Mouse (Mus musculus) MEL (cell line): ENCODE data around the gene Prim2.

ENCODE experiments used
- CTCF ChIP-seq, 3 experiments: IDR thresholded peaks in 2 of 3; conservative IDR thresholded peaks in 1 of 3; 2 replicates each; pipeline ENCODE4 v1.5.1; 2011 to 2012; ENCODE audit warnings: low read length in 3 of 3, low read depth in 2 of 3, mild to moderate bottlenecking in 2 of 3, improper control_type of control experiment in 1 of 3, inconsistent platforms in 1 of 3, mixed read lengths in 1 of 3, moderate library complexity in 1 of 3; ENCODE audit not compliant: control insufficient read depth in 1 of 3, insufficient read depth in 1 of 3, poor library complexity in 1 of 3, severe bottlenecking in 1 of 3
- E2F4 ChIP-seq: IDR thresholded peaks from 2 replicates; pipeline ENCODE4 v1.6.1; 2011; ENCODE audit warnings: low read depth, low read length, improper control_type of control experiment, borderline replicate concordance
- GATA1 ChIP-seq: IDR thresholded peaks from 2 replicates; pipeline ENCODE4 v1.6.1; 2011; ENCODE audit warnings: low read depth, low read length, improper control_type of control experiment
- JUND ChIP-seq: IDR thresholded peaks from 2 replicates; pipeline ENCODE4 v1.6.1; 2011; ENCODE audit warnings: low read depth, mild to moderate bottlenecking, improper control_type of control experiment, low read length
- KAT2A ChIP-seq: conservative IDR thresholded peaks from 2 replicates; pipeline ENCODE4 v1.6.1; 2012; ENCODE audit warnings: low read depth, low read length, improper control_type of control experiment, inconsistent platforms
- MEF2A ChIP-seq: IDR thresholded peaks from 2 replicates; pipeline ENCODE4 v1.6.1; 2014; ENCODE audit warnings: low read depth, mild to moderate bottlenecking, inconsistent platforms, low read length, improper control_type of control experiment; ENCODE audit not compliant: poor library complexity, insufficient replicate concordance, severe bottlenecking; ENCODE audit errors: extremely low read depth
- MXI1 ChIP-seq: IDR thresholded peaks from 2 replicates; pipeline ENCODE4 v1.6.1; 2011; ENCODE audit warnings: mild to moderate bottlenecking, low read depth, low read length, improper control_type of control experiment
- NELFE ChIP-seq: IDR thresholded peaks from 2 replicates; pipeline ENCODE4 v1.6.1; 2011; ENCODE audit warnings: low read depth, low read length, improper control_type of control experiment
- POLR2A ChIP-seq, 2 experiments: IDR thresholded peaks; 2 replicates each; pipeline ENCODE4 v1.6.1; 2011 to 2012; ENCODE audit warnings: low read length in 2 of 2, mild to moderate bottlenecking in 2 of 2, control low read depth in 1 of 2, improper control_type of control experiment in 1 of 2, low read depth in 1 of 2, moderate library complexity in 1 of 2; ENCODE audit not compliant: control insufficient read depth in 1 of 2, insufficient read depth in 1 of 2, poor library complexity in 1 of 2
- TCF12 ChIP-seq: IDR thresholded peaks from 2 replicates; pipeline ENCODE4 v1.6.1; 2014; ENCODE audit warnings: low read depth, mild to moderate bottlenecking, inconsistent platforms, low read length, improper control_type of control experiment, moderate library complexity

DNA sequence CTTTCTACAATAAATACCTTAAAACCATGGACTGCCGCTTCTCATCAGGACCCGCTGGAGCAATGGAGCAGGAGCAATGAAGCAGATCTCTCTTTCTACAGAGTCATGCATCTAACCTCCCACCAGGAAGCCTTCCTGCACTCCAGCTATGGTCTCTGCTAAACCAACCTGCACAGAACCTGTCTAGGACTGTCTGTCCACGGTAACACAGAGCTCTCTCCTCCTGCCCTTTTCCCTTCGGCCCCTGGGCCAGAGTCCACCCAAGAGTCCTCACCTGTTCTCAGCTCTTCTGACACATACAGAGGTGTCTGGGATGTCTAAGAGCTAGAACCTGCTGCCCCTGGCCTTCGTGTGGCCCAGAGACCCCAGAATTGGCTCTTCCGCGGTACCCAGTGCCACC lies 11.3 kb upstream of the Prim2 start:
- TF ChIP-seq KAT2A (no peak), MXI1 (no peak), POLR2A (IDR thresholded peaks at IDR 0.05; ENCODE audit: control insufficient read depth in 1 of 2, insufficient read depth in 1 of 2, low read depth in 1 of 2, low read length in 2 of 2, poor library complexity in 1 of 2) (no peak), TCF12 (no peak), CTCF (IDR thresholded peaks at IDR 0.05 in 2 of 3, conservative IDR thresholded peaks at IDR 0.05 in 1 of 3; ENCODE audit: control insufficient read depth in 1 of 3, insufficient read depth in 1 of 3, low read depth in 2 of 3, low read length in 3 of 3, poor library complexity in 1 of 3, severe bottlenecking in 1 of 3) (no peak), E2F4 (no peak), GATA1 (no peak), NELFE (no peak), MEF2A (no peak), JUND (no peak)
